Comparison of ENCODE assay signal across 8 mouse cellular contexts in the genomic region with DNA sequence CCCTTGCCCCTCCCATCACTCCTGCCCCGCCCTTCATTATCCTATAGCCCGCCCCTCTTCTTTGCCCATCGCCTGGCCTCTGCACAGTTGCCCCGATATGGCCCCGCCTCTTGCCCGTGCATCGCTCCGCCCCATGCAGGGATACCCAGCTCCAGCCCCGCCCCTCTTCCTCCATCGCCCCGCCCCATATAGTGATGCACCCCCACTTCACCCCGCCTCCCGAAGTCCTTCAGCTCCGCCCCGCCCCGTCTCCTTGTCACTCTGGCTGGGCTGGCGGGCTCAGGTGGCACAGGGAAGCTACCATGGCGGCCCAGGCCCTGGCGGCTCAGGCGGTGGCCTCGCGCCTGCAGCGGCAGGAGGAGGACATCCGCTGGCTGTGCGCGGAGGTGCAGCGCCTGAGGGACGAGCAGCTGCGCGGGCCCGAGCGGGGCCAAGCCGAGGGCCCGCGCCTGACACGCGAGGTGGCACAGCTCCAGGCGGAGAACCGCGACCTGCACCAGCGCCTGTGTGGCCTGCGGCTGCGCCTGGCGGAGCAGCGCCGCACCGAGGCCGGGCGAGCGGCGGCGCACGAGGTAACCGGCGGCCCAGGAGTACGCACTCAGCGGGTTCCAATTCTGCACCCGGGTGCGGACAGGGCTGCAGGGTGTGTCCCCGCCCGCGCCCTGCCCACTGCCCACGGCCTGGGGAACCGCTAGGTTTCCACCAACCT. TPM values are rescaled to one million over a fixed set of nuclear protein-coding genes. Genes with fewer than 3 reads are reported as not detected.
A peak's percentile ranks its signal among the peaks of the same experiment; 100 is the strongest.
DNase-seq lines count a peak whose midpoint lies in the region; ATAC-seq and TF ChIP-seq lines count a peak whose summit lies in the region.

A gene (plus strand): TSS at position 256 of the 709 bp plus-strand sequence.

- peak within 1 kb of the TSS; percentile 85 for H3K27ac ChIP-seq in heart, embryonic 12.5 days (ENCODE audit: poor library complexity, severe bottlenecking)
- H3K27ac ChIP-seq in kidney, postnatal 0 days = peak within 1 kb of the TSS; percentile 55
- H3K27ac ChIP-seq in liver, embryonic 11.5 days (ENCODE audit: low read depth, low read length) = peak within 1 kb of the TSS; percentile 85
- H3K27ac ChIP-seq in stomach, embryonic 14.5 days (ENCODE audit: low read length) = no peak within 1 kb of the TSS

- under 1% methylated on average over 64 of the region's 64 CpGs for WGBS in heart, embryonic 12.5 days
- WGBS in kidney, postnatal 0 days = under 1% methylated on average over 63 of the region's 64 CpGs
- WGBS in liver, embryonic 11.5 days = under 1% methylated on average over 64 of the region's 64 CpGs
- 1% methylated on average over 64 of the region's 64 CpGs for WGBS in stomach, embryonic 14.5 days

- H3K27me3 ChIP-seq in heart, embryonic 12.5 days (replicated peaks) = peaks cover 13% of the 10 kb centered on the region; the same call in 1 of the 2 replicates
- H3K27me3 ChIP-seq in kidney, postnatal 0 days (ENCODE audit: insufficient read depth, low read length) = no peaks in the 10 kb centered on the region
- H3K27me3 ChIP-seq in liver, embryonic 11.5 days (replicated peaks; ENCODE audit: control insufficient read depth, insufficient read depth, low read length) = no peaks in the 10 kb centered on the region; the same call in 1 of the 2 replicates
- H3K27me3 ChIP-seq in stomach, embryonic 14.5 days (ENCODE audit: control insufficient read depth, insufficient read depth, low read length) = no peaks in the 10 kb centered on the region

- H3K36me3 ChIP-seq in heart, embryonic 12.5 days = peaks cover 29% of the 10 kb centered on the region
- no peaks in the 10 kb centered on the region for H3K36me3 ChIP-seq in kidney, postnatal 0 days (ENCODE audit: insufficient read depth, low read length)
- H3K36me3 ChIP-seq in liver, embryonic 11.5 days (ENCODE audit: control insufficient read depth, insufficient read depth, low read length) = peaks cover 14% of the 10 kb centered on the region
- no peaks in the 10 kb centered on the region for H3K36me3 ChIP-seq in stomach, embryonic 14.5 days (ENCODE audit: control insufficient read depth, insufficient read depth, low read length)

- ATAC-seq in erythroid progenitor cell, adult 5-6 weeks (replicated peaks; ENCODE audit: low FRiP score, poor library complexity, severe bottlenecking) = peak; percentile 73
- ATAC-seq in heart, embryonic 12.5 days (ENCODE audit: insufficient number of reproducible peaks, low FRiP score) = peak; percentile 97
- peak; percentile 97 for ATAC-seq in kidney, postnatal 0 days (replicated peaks; ENCODE audit: low FRiP score, low read depth)
- peak; percentile 88 for ATAC-seq in liver, embryonic 11.5 days (replicated peaks; ENCODE audit: low FRiP score)
- ATAC-seq in stomach, embryonic 14.5 days (ENCODE audit: insufficient number of reproducible peaks, insufficient read depth, low FRiP score, low read depth) = peak; percentile 96

- peaks cover 6% of the 10 kb centered on the region for H3K9me3 ChIP-seq in heart, embryonic 12.5 days (replicated peaks)
- no peaks in the 10 kb centered on the region for H3K9me3 ChIP-seq in kidney, postnatal 0 days (replicated peaks; ENCODE audit: low read length)
- H3K9me3 ChIP-seq in liver, embryonic 11.5 days (ENCODE audit: control insufficient read depth, low read length) = no peaks in the 10 kb centered on the region
- 0 out of 2 replicates have a peak, but pooled peaks cover 6% of the 10 kb centered on the region for H3K9me3 ChIP-seq in stomach, embryonic 14.5 days (ENCODE audit: control insufficient read depth, low read depth, low read length)

- H3K4me3 ChIP-seq in heart, embryonic 12.5 days = peak within 1 kb of the TSS; percentile 85
- peak within 1 kb of the TSS; percentile 49 for H3K4me3 ChIP-seq in kidney, postnatal 0 days (replicated peaks; ENCODE audit: low read depth, low read length)
- peak within 1 kb of the TSS; percentile 85 for H3K4me3 ChIP-seq in liver, embryonic 11.5 days (ENCODE audit: low read depth, low read length)
- peak within 1 kb of the TSS; percentile 62 for H3K4me3 ChIP-seq in stomach, embryonic 14.5 days (ENCODE audit: low read depth, low read length)

- H3K9ac ChIP-seq in heart, embryonic 12.5 days = peak within 1 kb of the TSS; percentile 93
- peak within 1 kb of the TSS; percentile 60 for H3K9ac ChIP-seq in kidney, postnatal 0 days (ENCODE audit: low read depth, low read length)
- peak within 1 kb of the TSS; percentile 89 for H3K9ac ChIP-seq in liver, embryonic 11.5 days (ENCODE audit: low read depth, low read length)
- peak within 1 kb of the TSS; percentile 45 for H3K9ac ChIP-seq in stomach, embryonic 14.5 days (replicated peaks; ENCODE audit: low read depth, low read length)

- H3K4me2 ChIP-seq in heart, embryonic 12.5 days = peak within 1 kb of the TSS; percentile 89
- peak within 1 kb of the TSS; percentile 65 for H3K4me2 ChIP-seq in kidney, postnatal 0 days (ENCODE audit: low read length)
- peak within 1 kb of the TSS; percentile 79 for H3K4me2 ChIP-seq in liver, embryonic 11.5 days
- H3K4me2 ChIP-seq in stomach, embryonic 14.5 days (replicated peaks; ENCODE audit: low read depth, low read length) = peak within 1 kb of the TSS; percentile 82

- peak; percentile 96 for DNase-seq in CD4-positive helper T cell, adult 2 months (ENCODE audit: low read depth, low spot score)
- DNase-seq in brain, embryonic 18.5 days (ENCODE audit: low read depth, low spot score) = peak; percentile 86
- DNase-seq in kidney, postnatal 0 days (ENCODE audit: low spot score) = peak; percentile 98
- DNase-seq in liver, embryonic 11.5 days (ENCODE audit: low spot score) = peak; percentile 97
- DNase-seq in naive thymus-derived CD4-positive, alpha-beta T cell, adult 2 months (ENCODE audit: low read depth) = peak; percentile 98

- peak; percentile 46; the same call in 1 of the 2 replicates for TF ChIP-seq CTCF in kidney, postnatal 0 days (IDR thresholded peaks at IDR 0.05; ENCODE audit: low read depth)

- H3K4me1 ChIP-seq in heart, embryonic 12.5 days (replicated peaks) = peaks cover 21% of the 10 kb centered on the region
- no peaks in the 10 kb centered on the region for H3K4me1 ChIP-seq in kidney, postnatal 0 days (replicated peaks; ENCODE audit: insufficient read depth, low read length)
- peaks cover 12% of the 10 kb centered on the region; the same call in 1 of the 2 replicates for H3K4me1 ChIP-seq in liver, embryonic 11.5 days (replicated peaks; ENCODE audit: control insufficient read depth, insufficient read depth, low read length)
- 0 out of 2 replicates have a peak, but pooled peaks cover 4% of the 10 kb centered on the region for H3K4me1 ChIP-seq in stomach, embryonic 14.5 days (ENCODE audit: control insufficient read depth, insufficient read depth, low read length)

RNA-seq across cellular contexts. Expression of the gene that starts here (rescaled TPM):
- 21.4 and 27.8 TPM in 2 replicates for total RNA-seq in erythroid progenitor cell, adult 5-6 weeks (2015; ENCODE audit: low replicate concordance)
- total RNA-seq in erythroid progenitor cell, adult 5-6 weeks (2017; ENCODE audit: low replicate concordance) = 51.6 and 56.6 TPM in 2 replicates
- 22.1 and 23.5 TPM in 2 replicates for polyA plus RNA-seq in heart, embryonic 12.5 days (2016; fragmentation: Nextera tagmentation; extraction: Ambion mirVana)
- polyA plus RNA-seq in kidney, postnatal 0 days (2015; fragmentation: Nextera tagmentation; extraction: Ambion mirVana) = 9.9 and 10.8 TPM in 2 replicates
- polyA plus RNA-seq in liver, embryonic 11.5 days (2014; fragmentation: Nextera tagmentation; extraction: Ambion mirVana) = 35.4 and 39.3 TPM in 2 replicates
- polyA plus RNA-seq in stomach, embryonic 14.5 days (2014; fragmentation: Nextera tagmentation; extraction: Ambion mirVana) = 8.7 and 9.1 TPM in 2 replicates
